Mouse (Mus musculus): ENCODE data around the gene Jade2. TPM values are rescaled to one million over a fixed set of nuclear protein-coding genes. Genes with fewer than 3 reads are reported as not detected.
A peak's percentile ranks its signal among the peaks of the same experiment; 100 is the strongest.

Jade2 gene
- polyA plus RNA-seq, 1 experiment from 2014 or later: 1.7 TPM

DNA sequence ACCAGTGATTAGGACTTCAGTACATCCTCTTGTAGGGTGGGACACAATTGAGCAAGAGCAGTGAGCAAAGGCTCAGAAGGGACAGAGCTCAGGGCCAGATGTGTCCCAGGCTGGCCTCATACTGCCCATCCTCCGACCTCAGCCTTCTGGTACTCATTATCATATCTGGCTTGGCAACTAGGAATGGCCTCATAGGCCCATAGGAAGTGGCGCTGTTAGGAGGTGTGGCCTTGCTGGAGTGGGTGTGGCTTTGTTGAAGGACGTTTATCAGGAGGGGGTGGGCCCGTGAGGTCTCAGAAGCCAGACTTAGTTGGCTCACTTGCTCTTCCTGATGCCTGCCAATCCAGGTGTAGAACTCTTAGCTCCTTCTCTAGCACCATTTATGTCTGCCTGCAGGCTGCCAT lies 18.3 kb upstream of the Jade2 start:
- no peaks in the 10 kb centered on the region for H3K9me3 ChIP-seq (ENCODE audit: control insufficient read depth)
- ATAC-seq: peak; percentile 67

GRCm38 (mm10) chr11:51875086-51875485 lies 17.6 kb upstream of the Jade2 start:
- H3K27me3 ChIP-seq (replicated peaks; ENCODE audit: control insufficient read depth, insufficient read depth, low read length): no peaks in the 10 kb centered on the region
- H3K36me3 ChIP-seq (ENCODE audit: control insufficient read depth, insufficient read depth): no peaks in the 10 kb centered on the region
- no peaks in the 10 kb centered on the region for H3K9me3 ChIP-seq (ENCODE audit: control insufficient read depth)
- 70% methylated on average over 1 of the region's 1 CpGs for WGBS
- no peak for TF ChIP-seq CTCF (IDR thresholded peaks at IDR 0.05; ENCODE audit: low read depth)
- no peak overlapping the region for H3K9ac ChIP-seq (ENCODE audit: low read depth, low read length)
- H3K4me3 ChIP-seq (ENCODE audit: low read depth, low read length): no peak overlapping the region
- no peak for ATAC-seq
- no peak overlapping the region for H3K4me2 ChIP-seq (replicated peaks; ENCODE audit: low read depth)
- peaks cover 8% of the 10 kb centered on the region; the same call in 1 of the 2 replicates for H3K4me1 ChIP-seq (replicated peaks; ENCODE audit: control insufficient read depth, insufficient read depth, low read length)
- no peak overlapping the region for H3K27ac ChIP-seq (ENCODE audit: low read depth, low read length)

More for the DNA sequence above, 18.3 kb upstream of the Jade2 start:
- Histone ChIP-seq H3K9ac (ENCODE audit: low read depth, low read length) (0 out of 2 replicates have a peak overlapping the region, but pooled peaks have one; percentile 51), H3K4me1 (replicated peaks; ENCODE audit: control insufficient read depth, insufficient read depth, low read length) (peaks cover 8% of the 10 kb centered on the region; the same call in 1 of the 2 replicates), H3K27me3 (replicated peaks; ENCODE audit: control insufficient read depth, insufficient read depth, low read length) (no peaks in the 10 kb centered on the region), H3K4me2 (replicated peaks; ENCODE audit: low read depth) (peak overlapping the region; percentile 58), H3K27ac (ENCODE audit: low read depth, low read length) (peak overlapping the region; percentile 97), H3K4me3 (ENCODE audit: low read depth, low read length) (no peak overlapping the region; the same call in 1 of the 2 replicates), H3K36me3 (ENCODE audit: control insufficient read depth, insufficient read depth) (no peaks in the 10 kb centered on the region)
- TF ChIP-seq CTCF (IDR thresholded peaks at IDR 0.05; ENCODE audit: low read depth): 0 out of 2 replicates have a peak, but pooled peaks have one; percentile 19
- WGBS: 19% methylated on average over 4 of the region's 4 CpGs

- Histone ChIP-seq H3K4me3 (ENCODE audit: low read depth, low read length) (no peak overlapping the region), H3K9ac (ENCODE audit: low read depth, low read length) (no peak overlapping the region), H3K4me2 (replicated peaks; ENCODE audit: low read depth) (no peak overlapping the region), H3K9me3 (ENCODE audit: control insufficient read depth) (no peaks in the 10 kb centered on the region), H3K27me3 (replicated peaks; ENCODE audit: control insufficient read depth, insufficient read depth, low read length) (no peaks in the 10 kb centered on the region), H3K27ac (ENCODE audit: low read depth, low read length) (no peak overlapping the region), H3K36me3 (ENCODE audit: control insufficient read depth, insufficient read depth) (no peaks in the 10 kb centered on the region), H3K4me1 (replicated peaks; ENCODE audit: control insufficient read depth, insufficient read depth, low read length) (peaks cover 8% of the 10 kb centered on the region; the same call in 1 of the 2 replicates)
- no peak for TF ChIP-seq CTCF (IDR thresholded peaks at IDR 0.05; ENCODE audit: low read depth)
- 63% methylated on average over 7 of the region's 7 CpGs for WGBS
- no peak for ATAC-seq
Observed at GRCm38 (mm10) chr11:51874266-51875036, 17.0 kb upstream of the Jade2 start.

DNA sequence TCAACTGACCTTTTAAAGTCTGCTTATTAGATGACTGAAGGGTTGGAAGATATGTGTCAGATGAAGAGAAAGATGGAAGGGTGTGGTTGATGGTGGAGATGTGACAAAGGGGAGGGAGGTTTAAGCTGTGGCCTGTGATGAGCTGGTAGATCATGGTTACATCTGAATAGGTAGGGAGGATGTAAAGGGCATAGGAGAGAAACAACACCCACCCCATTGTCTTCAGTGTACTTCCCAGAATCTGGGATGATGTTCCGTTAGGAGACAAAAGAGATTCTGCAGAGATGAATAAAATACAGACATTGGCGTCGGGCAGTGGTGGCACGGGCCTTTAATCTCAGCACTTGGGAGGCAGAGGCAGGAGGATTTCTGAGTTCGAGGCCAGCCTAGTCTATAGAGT lies 15.7 kb upstream of the Jade2 start:
- no peak for ATAC-seq
- no peak for TF ChIP-seq CTCF (IDR thresholded peaks at IDR 0.05; ENCODE audit: low read depth)
- Histone ChIP-seq H3K4me1 (replicated peaks; ENCODE audit: control insufficient read depth, insufficient read depth, low read length) (peaks cover 8% of the 10 kb centered on the region; the same call in 1 of the 2 replicates), H3K9ac (ENCODE audit: low read depth, low read length) (no peak overlapping the region), H3K27ac (ENCODE audit: low read depth, low read length) (no peak overlapping the region), H3K36me3 (ENCODE audit: control insufficient read depth, insufficient read depth) (no peaks in the 10 kb centered on the region), H3K27me3 (replicated peaks; ENCODE audit: control insufficient read depth, insufficient read depth, low read length) (no peaks in the 10 kb centered on the region), H3K4me3 (ENCODE audit: low read depth, low read length) (no peak overlapping the region), H3K4me2 (replicated peaks; ENCODE audit: low read depth) (no peak overlapping the region), H3K9me3 (ENCODE audit: control insufficient read depth) (no peaks in the 10 kb centered on the region)
- 97% methylated on average over 5 of the region's 5 CpGs for WGBS

GRCm38 (mm10) chr11:51867261-51867660 lies 9.8 kb upstream of the Jade2 start:
- H3K27ac ChIP-seq (ENCODE audit: low read depth, low read length): no peak overlapping the region
- no peaks in the 10 kb centered on the region for H3K9me3 ChIP-seq (ENCODE audit: control insufficient read depth)
- H3K36me3 ChIP-seq (ENCODE audit: control insufficient read depth, insufficient read depth): no peaks in the 10 kb centered on the region
- H3K4me3 ChIP-seq (ENCODE audit: low read depth, low read length): no peak overlapping the region
- no peaks in the 10 kb centered on the region for H3K4me1 ChIP-seq (replicated peaks; ENCODE audit: control insufficient read depth, insufficient read depth, low read length)
- no peaks in the 10 kb centered on the region for H3K27me3 ChIP-seq (replicated peaks; ENCODE audit: control insufficient read depth, insufficient read depth, low read length)
- TF ChIP-seq CTCF (IDR thresholded peaks at IDR 0.05; ENCODE audit: low read depth): no peak
- no peak overlapping the region for H3K9ac ChIP-seq (ENCODE audit: low read depth, low read length)
- whole genome bisulfite sequencing: 93% methylated on average over 10 of the region's 10 CpGs
- H3K4me2 ChIP-seq (replicated peaks; ENCODE audit: low read depth): no peak overlapping the region
- no peak for ATAC-seq

- Histone ChIP-seq H3K4me1 (replicated peaks; ENCODE audit: control insufficient read depth, insufficient read depth, low read length) (no peaks in the 10 kb centered on the region), H3K27ac (ENCODE audit: low read depth, low read length) (peak overlapping the region; percentile 64; the same call in 1 of the 2 replicates), H3K4me3 (ENCODE audit: low read depth, low read length) (no peak overlapping the region), H3K9me3 (ENCODE audit: control insufficient read depth) (no peaks in the 10 kb centered on the region), H3K27me3 (replicated peaks; ENCODE audit: control insufficient read depth, insufficient read depth, low read length) (no peaks in the 10 kb centered on the region), H3K4me2 (replicated peaks; ENCODE audit: low read depth) (no peak overlapping the region), H3K9ac (ENCODE audit: low read depth, low read length) (no peak overlapping the region), H3K36me3 (ENCODE audit: control insufficient read depth, insufficient read depth) (no peaks in the 10 kb centered on the region)
- WGBS: 19% methylated on average over 3 of the region's 3 CpGs
- peak; percentile 77 for ATAC-seq
- TF ChIP-seq CTCF (IDR thresholded peaks at IDR 0.05; ENCODE audit: low read depth): no peak
Observed at GRCm38 (mm10) chr11:51866020-51866419, 8.6 kb upstream of the Jade2 start.

Measured in intestine, postnatal 0 days (tissue).